Comparison of ENCODE assay signal across 8 mouse cellular contexts in the genomic region with DNA sequence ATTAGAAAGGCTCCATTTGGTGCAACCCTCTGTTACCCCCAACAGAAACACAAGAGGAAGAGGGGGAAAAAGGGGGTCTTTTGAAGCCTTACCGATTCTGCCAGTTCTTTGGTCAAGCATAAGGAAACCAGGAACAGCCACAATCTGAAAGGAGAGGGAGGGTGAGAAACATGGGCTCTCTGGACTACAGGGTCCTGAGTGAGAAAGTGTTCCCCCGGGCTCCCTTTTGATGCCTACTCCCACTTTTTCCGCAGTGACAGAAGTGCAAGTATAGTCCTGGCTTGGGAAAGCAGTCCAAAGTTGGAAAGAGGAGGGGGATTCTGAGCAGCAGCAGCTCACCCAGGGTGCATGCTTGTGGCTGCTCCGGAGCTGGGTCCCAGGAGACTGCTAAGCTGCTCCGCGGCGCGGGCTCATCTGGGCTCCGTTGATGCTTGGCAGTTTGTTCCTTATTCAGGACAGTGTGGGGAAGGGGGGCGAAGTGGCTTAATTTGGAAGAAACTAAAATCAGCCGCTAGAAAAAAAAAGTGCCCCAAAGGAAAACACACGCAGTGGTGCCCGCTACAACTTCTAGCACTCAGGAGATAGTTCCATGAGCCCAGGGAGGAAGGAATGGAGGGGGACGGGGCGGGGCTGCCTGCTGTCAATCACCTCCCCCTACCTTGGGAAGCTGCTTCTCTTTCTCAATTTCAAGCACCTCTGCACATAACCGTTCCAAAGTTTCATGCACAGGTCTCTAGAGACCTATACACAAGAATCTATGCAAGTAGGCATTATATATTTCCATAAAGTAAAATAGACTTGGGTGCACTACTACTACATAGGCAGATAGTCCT. TPM values are rescaled to one million over a fixed set of nuclear protein-coding genes. Genes with fewer than 3 reads are reported as not detected.
DNase-seq lines count a peak whose midpoint lies in the region; ATAC-seq and TF ChIP-seq lines count a peak whose summit lies in the region.

TSS of gene Col4a6 (minus strand) at position 607 of the 833 bp plus-strand sequence.

- H3K36me3 ChIP-seq in ES-Bruce4 (ENCODE audit: control insufficient read depth, insufficient read depth, low read length, poor library complexity, severe bottlenecking): no peaks in the 10 kb centered on the region
- H3K36me3 ChIP-seq in heart, embryonic 14.5 days (ENCODE audit: control insufficient read depth, insufficient read depth, low read length): no peaks in the 10 kb centered on the region
- no peaks in the 10 kb centered on the region for H3K36me3 ChIP-seq in midbrain, embryonic 13.5 days

- peak; percentile 3 for DNase-seq in adrenal gland, postnatal 25 days
- DNase-seq in kidney, postnatal 10 days: peak; percentile 22
- DNase-seq in thymus, adult 18-20 months: no peak
- no peak for DNase-seq in natural killer cell, adult 2 months (ENCODE audit: low spot score in 2 of 2)
- DNase-seq in cerebellum, adult 9-11 months: no peak

- WGBS in heart, embryonic 14.5 days: 14% methylated on average over 16 of the region's 16 CpGs
- 18% methylated on average over 16 of the region's 16 CpGs for WGBS in midbrain, embryonic 13.5 days

- H3K27me3 ChIP-seq in ES-Bruce4 (ENCODE audit: control insufficient read depth, insufficient read depth, low read length, poor library complexity, severe bottlenecking): no peaks in the 10 kb centered on the region
- H3K27me3 ChIP-seq in heart, embryonic 14.5 days (ENCODE audit: control insufficient read depth, insufficient read depth, low read length): no peaks in the 10 kb centered on the region
- peaks cover 31% of the 10 kb centered on the region; the same call in 1 of the 2 replicates for H3K27me3 ChIP-seq in midbrain, embryonic 13.5 days

- H3K27ac ChIP-seq in ES-Bruce4 (ENCODE audit: insufficient read depth, low read length): no peak within 1 kb of the TSS
- peak within 1 kb of the TSS in 1 of 2 experiments; percentile 47; a peak in 2 of 4 replicates for H3K27ac ChIP-seq in heart, embryonic 14.5 days (replicated peaks in 1 of 2; ENCODE audit: control insufficient read depth in 1 of 2, insufficient read depth in 1 of 2, low read depth in 2 of 2, low read length in 2 of 2)
- no peak within 1 kb of the TSS for H3K27ac ChIP-seq in midbrain, embryonic 13.5 days

- no peak within 1 kb of the TSS; the same call in 1 of the 2 replicates for H3K9ac ChIP-seq in ES-Bruce4 (ENCODE audit: low read depth, poor library complexity, severe bottlenecking)
- peak within 1 kb of the TSS; percentile 81 for H3K9ac ChIP-seq in heart, embryonic 14.5 days (ENCODE audit: low read length)
- H3K9ac ChIP-seq in midbrain, embryonic 13.5 days (replicated peaks): no peak within 1 kb of the TSS

- H3K4me3 ChIP-seq in ES-Bruce4 (ENCODE audit: low read depth, low read length): peak within 1 kb of the TSS; percentile 49
- peak within 1 kb of the TSS; percentile 55 to 66 for H3K4me3 ChIP-seq in heart, embryonic 14.5 days (ENCODE audit: control insufficient read depth in 1 of 2, insufficient read depth in 1 of 2, low read depth in 1 of 2, low read length in 2 of 2)
- H3K4me3 ChIP-seq in midbrain, embryonic 13.5 days (replicated peaks): peak within 1 kb of the TSS; percentile 45

- H3K4me1 ChIP-seq in ES-Bruce4 (ENCODE audit: control insufficient read depth, insufficient read depth, low read length): no peaks in the 10 kb centered on the region
- no peaks in the 10 kb centered on the region for H3K4me1 ChIP-seq in heart, embryonic 14.5 days (ENCODE audit: control insufficient read depth in 2 of 2, insufficient read depth in 2 of 2, low read length in 2 of 2)
- 0 out of 2 replicates have a peak, but pooled peaks cover 3% of the 10 kb centered on the region for H3K4me1 ChIP-seq in midbrain, embryonic 13.5 days (replicated peaks)

- no peak for ATAC-seq in heart, embryonic 14.5 days (ENCODE audit: insufficient number of reproducible peaks, insufficient read depth, low FRiP score, low read depth)
- peak; percentile 65 for ATAC-seq in midbrain, embryonic 13.5 days

- H3K9me3 ChIP-seq in ES-Bruce4 (replicated peaks; ENCODE audit: control insufficient read depth, insufficient read depth, low read length, poor library complexity, severe bottlenecking): no peaks in the 10 kb centered on the region
- no peaks in the 10 kb centered on the region for H3K9me3 ChIP-seq in heart, embryonic 14.5 days (ENCODE audit: control insufficient read depth, low read length)
- H3K9me3 ChIP-seq in midbrain, embryonic 13.5 days: no peaks in the 10 kb centered on the region

- no peak for TF ChIP-seq POLR2A in ES-Bruce4 (IDR thresholded peaks at IDR 0.05; ENCODE audit: insufficient read depth, low read length)

- H3K4me2 ChIP-seq in heart, embryonic 14.5 days (ENCODE audit: low read length): peak within 1 kb of the TSS; percentile 64
- H3K4me2 ChIP-seq in midbrain, embryonic 13.5 days (replicated peaks): peak within 1 kb of the TSS; percentile 61

- no peak for TF ChIP-seq CTCF in ES-Bruce4 (IDR thresholded peaks at IDR 0.05; ENCODE audit: low read depth, low read length)

- TF ChIP-seq EP300 in ES-Bruce4 (IDR thresholded peaks at IDR 0.05; ENCODE audit: insufficient read depth, low read depth, low read length): no peak

RNA-seq across cellular contexts. Expression of gene Col4a6, which starts in this region (rescaled TPM):
- polyA plus RNA-seq in ES-Bruce4 (2011; ENCODE audit: insufficient read depth, insufficient read length, low read depth, missing spikeins): 0.53 and 0.96 TPM in 2 replicates
- total RNA-seq in adrenal gland, postnatal 25 days (2021): 4.2 and 6.4 TPM in 2 replicates
- 6.3 and 6.6 TPM in 2 replicates for polyA plus RNA-seq in heart, embryonic 14.5 days (2014; fragmentation: Nextera tagmentation; extraction: Ambion mirVana)
- 1.9 and 2.6 TPM in 2 replicates for polyA plus RNA-seq in midbrain, embryonic 13.5 days (2015; fragmentation: Nextera tagmentation; extraction: Ambion mirVana)

Comparison
In these comparisons a context has a peak if more than half of its experiments do, and no peak if none do; other contexts are left out.
1. DNase-seq: peak in adrenal gland, postnatal 25 days (single experiment) and kidney, postnatal 10 days (single experiment); none in thymus, adult 18-20 months (0 of 2), natural killer cell, adult 2 months (0 of 2) and cerebellum, adult 9-11 months (single experiment).
2. Peak in every context shown above with its lines, with median percentiles within 50 percentile points of each other: H3K4me3 ChIP-seq.